Mouse (Mus musculus) lung, postnatal 36 days (tissue): ENCODE data around the gene Prkar1a.

ENCODE experiments used
- DNase-seq: peaks from one replicate; pipeline ENCODE4 v3.0.0; 2022; ENCODE audit warnings: mixed read lengths

Prkar1a gene

GRCm38 (mm10) chr11:109707442-109707841 lies 58.2 kb downstream of the Prkar1a start:
- no peak for DNase-seq

GRCm38 (mm10) chr11:109708786-109709185 lies 59.6 kb downstream of the Prkar1a start:
- no peak for DNase-seq

- no peak for DNase-seq
These were observed 60.3 kb downstream of the Prkar1a start for GRCm38 (mm10) chr11:109709501-109709900.

- no peak for DNase-seq
These were observed 65.4 kb downstream of the Prkar1a start for GRCm38 (mm10) chr11:109714341-109715247.

- DNase-seq: no peak
These were observed 66.1 kb downstream of the Prkar1a start for GRCm38 (mm10) chr11:109715311-109715781.

GRCm38 (mm10) chr11:109716981-109717380 lies 67.8 kb downstream of the Prkar1a start:
- no peak for DNase-seq

- DNase-seq: peak; percentile 26
These were observed 68.2 kb downstream of the Prkar1a start for GRCm38 (mm10) chr11:109717448-109717847.

GRCm38 (mm10) chr11:109717966-109718895 lies 69.0 kb downstream of the Prkar1a start:
- DNase-seq: no peak
